8 mouse cellular contexts compared by ENCODE assay signal in genomic region chr4:155944271-155944670, GRCm38 (mm10). TPM values are rescaled to one million over a fixed set of nuclear protein-coding genes. Genes with fewer than 3 reads are reported as not detected.
DNase-seq lines count a peak whose midpoint lies in the region; ATAC-seq and TF ChIP-seq lines count a peak whose summit lies in the region.

No protein-coding gene starts in this region.

- no peaks in the 10 kb centered on the region for H3K9me3 ChIP-seq in hindbrain, embryonic 15.5 days
- no peaks in the 10 kb centered on the region for H3K9me3 ChIP-seq in stomach, embryonic 15.5 days

- H3K4me2 ChIP-seq in hindbrain, embryonic 15.5 days = peak overlapping the region; percentile 83
- peak overlapping the region; percentile 71 for H3K4me2 ChIP-seq in stomach, embryonic 15.5 days

- no peak for ATAC-seq in hindbrain, embryonic 15.5 days (ENCODE audit: low FRiP score, low read depth)
- no peak for ATAC-seq in stomach, embryonic 15.5 days (ENCODE audit: insufficient read depth, low FRiP score, low read depth)

- H3K4me3 ChIP-seq in cortical plate, adult 2 months (ENCODE audit: insufficient read depth, low read length) = peak overlapping the region; percentile 48
- H3K4me3 ChIP-seq in hindbrain, embryonic 15.5 days = peak overlapping the region; percentile 76
- H3K4me3 ChIP-seq in stomach, embryonic 15.5 days (replicated peaks) = peak overlapping the region; percentile 95

- peak; percentile 36 for DNase-seq in kidney, adult 9 months
- no peak for DNase-seq in kidney, adult 11 months
- peak; percentile 27 for DNase-seq in lung, postnatal 36 days
- DNase-seq in left cerebral cortex, postnatal 36 days (ENCODE audit: low spot score in 2 of 2) = no peak
- DNase-seq in frontal cortex, postnatal 25 days (ENCODE audit: low spot score in 2 of 2) = no peak

- TF ChIP-seq POLR2A in cortical plate, adult 2 months (IDR thresholded peaks at IDR 0.05; ENCODE audit: extremely low read depth, insufficient read depth, low read length) = no peak

- H3K4me1 ChIP-seq in cortical plate, adult 2 months (ENCODE audit: control insufficient read depth, insufficient read depth, low read length) = peaks cover 11% of the 10 kb centered on the region
- H3K4me1 ChIP-seq in hindbrain, embryonic 15.5 days (replicated peaks) = peaks cover 31% of the 10 kb centered on the region
- peaks cover 15% of the 10 kb centered on the region for H3K4me1 ChIP-seq in stomach, embryonic 15.5 days

- peaks cover 12% of the 10 kb centered on the region for H3K36me3 ChIP-seq in hindbrain, embryonic 15.5 days
- peaks cover 14% of the 10 kb centered on the region; the same call in 1 of the 2 replicates for H3K36me3 ChIP-seq in stomach, embryonic 15.5 days

- H3K27me3 ChIP-seq in hindbrain, embryonic 15.5 days = no peaks in the 10 kb centered on the region
- H3K27me3 ChIP-seq in stomach, embryonic 15.5 days (replicated peaks) = no peaks in the 10 kb centered on the region

- H3K9ac ChIP-seq in hindbrain, embryonic 15.5 days = peak overlapping the region; percentile 73
- H3K9ac ChIP-seq in stomach, embryonic 15.5 days = peak overlapping the region; percentile 82

- H3K27ac ChIP-seq in cortical plate, adult 2 months (ENCODE audit: insufficient read depth, low read length) = no peak overlapping the region
- H3K27ac ChIP-seq in hindbrain, embryonic 15.5 days (replicated peaks) = peak overlapping the region; percentile 87
- H3K27ac ChIP-seq in stomach, embryonic 15.5 days = peak overlapping the region; percentile 49; the same call in 1 of the 2 replicates

- WGBS in hindbrain, embryonic 15.5 days = under 1% methylated on average over 17 of the region's 17 CpGs
- 0% methylated on average over 17 of the region's 17 CpGs for WGBS in stomach, embryonic 15.5 days

- TF ChIP-seq CTCF in cortical plate, adult 2 months (IDR thresholded peaks at IDR 0.05; ENCODE audit: extremely low read depth, insufficient read depth, low read length) = no peak

- intact Hi-C loops in left cerebral cortex, postnatal 36 days (cut with DNase I) = loop anchor here (5.0 kb wide), 1 partner anchor 48 kb away; the partner anchor contains the start of genes B3galt6 and Sdf4

RNA-seq across cellular contexts. Expression of gene Ube2j2, which starts 0.6 kb away (rescaled TPM):
- polyA plus RNA-seq in cortical plate, adult 2 months (2012; rRNA removed) = 72.6 and 75.2 TPM in 2 replicates
- polyA plus RNA-seq in hindbrain, embryonic 15.5 days (2015; fragmentation: Nextera tagmentation; extraction: Ambion mirVana) = 104 and 115 TPM in 2 replicates
- polyA plus RNA-seq in stomach, embryonic 15.5 days (2015; fragmentation: Nextera tagmentation; extraction: Ambion mirVana) = 100 and 102 TPM in 2 replicates
- 10 to 100 TPM; 78.8 to 80.1 TPM for total RNA-seq in left cerebral cortex, postnatal 36 days (2021)

RNA-seq across cellular contexts. Expression of gene C1qtnf12, which starts 17.8 kb away (rescaled TPM):
- polyA plus RNA-seq in cortical plate, adult 2 months (2012; rRNA removed) = 19.3 and 22.2 TPM in 2 replicates
- polyA plus RNA-seq in hindbrain, embryonic 15.5 days (2015; fragmentation: Nextera tagmentation; extraction: Ambion mirVana) = 13.4 and 16.6 TPM in 2 replicates
- polyA plus RNA-seq in stomach, embryonic 15.5 days (2015; fragmentation: Nextera tagmentation; extraction: Ambion mirVana) = 46.2 and 49.1 TPM in 2 replicates
- 10 to 100 TPM; 18.1 to 19.5 TPM for total RNA-seq in left cerebral cortex, postnatal 36 days (2021)

RNA-seq across cellular contexts. Expression of gene B3galt6, which starts 48.2 kb away (rescaled TPM):
- 8.9 and 11.0 TPM in 2 replicates for polyA plus RNA-seq in cortical plate, adult 2 months (2012; rRNA removed)
- 33.1 and 35.9 TPM in 2 replicates for polyA plus RNA-seq in hindbrain, embryonic 15.5 days (2015; fragmentation: Nextera tagmentation; extraction: Ambion mirVana)
- 14.4 and 14.6 TPM in 2 replicates for polyA plus RNA-seq in stomach, embryonic 15.5 days (2015; fragmentation: Nextera tagmentation; extraction: Ambion mirVana)
- total RNA-seq in left cerebral cortex, postnatal 36 days (2021) = 10 to 100 TPM in 1 of 2 experiments, 1 to 10 TPM in 1; 9.9 to 11.1 TPM

RNA-seq across cellular contexts. Expression of gene Sdf4, which starts 48.4 kb away (rescaled TPM):
- 122 and 126 TPM in 2 replicates for polyA plus RNA-seq in cortical plate, adult 2 months (2012; rRNA removed)
- polyA plus RNA-seq in hindbrain, embryonic 15.5 days (2015; fragmentation: Nextera tagmentation; extraction: Ambion mirVana) = 114 and 120 TPM in 2 replicates
- 154 and 168 TPM in 2 replicates for polyA plus RNA-seq in stomach, embryonic 15.5 days (2015; fragmentation: Nextera tagmentation; extraction: Ambion mirVana)
- total RNA-seq in left cerebral cortex, postnatal 36 days (2021) = 100 to 1,000 TPM; 184 to 206 TPM

RNA-seq across cellular contexts. Expression of gene Acap3, which starts 52.6 kb away (rescaled TPM):
- 136 and 142 TPM in 2 replicates for polyA plus RNA-seq in cortical plate, adult 2 months (2012; rRNA removed)
- polyA plus RNA-seq in hindbrain, embryonic 15.5 days (2015; fragmentation: Nextera tagmentation; extraction: Ambion mirVana) = 68.8 and 74.6 TPM in 2 replicates
- 17.0 and 17.5 TPM in 2 replicates for polyA plus RNA-seq in stomach, embryonic 15.5 days (2015; fragmentation: Nextera tagmentation; extraction: Ambion mirVana)
- 100 to 1,000 TPM; 137 to 150 TPM for total RNA-seq in left cerebral cortex, postnatal 36 days (2021)

Comparison
In these comparisons a context has a peak if more than half of its experiments do, and no peak if none do; other contexts are left out.
1. DNase-seq: peak in kidney, adult 9 months (single experiment) and lung, postnatal 36 days (single experiment); none in kidney, adult 11 months (single experiment), left cerebral cortex, postnatal 36 days (0 of 2) and frontal cortex, postnatal 25 days (0 of 2).
2. Peak in every context shown above with its lines, with median percentiles within 50 percentile points of each other: H3K4me3 ChIP-seq.